Mouse (Mus musculus): Measurements from ENCODE around the gene Cdc37. TPM values are rescaled to one million over a fixed set of nuclear protein-coding genes. Genes with fewer than 3 reads are reported as not detected.

Cdc37 gene
- polyA plus RNA-seq, 1 experiment = 158 TPM

DNA sequence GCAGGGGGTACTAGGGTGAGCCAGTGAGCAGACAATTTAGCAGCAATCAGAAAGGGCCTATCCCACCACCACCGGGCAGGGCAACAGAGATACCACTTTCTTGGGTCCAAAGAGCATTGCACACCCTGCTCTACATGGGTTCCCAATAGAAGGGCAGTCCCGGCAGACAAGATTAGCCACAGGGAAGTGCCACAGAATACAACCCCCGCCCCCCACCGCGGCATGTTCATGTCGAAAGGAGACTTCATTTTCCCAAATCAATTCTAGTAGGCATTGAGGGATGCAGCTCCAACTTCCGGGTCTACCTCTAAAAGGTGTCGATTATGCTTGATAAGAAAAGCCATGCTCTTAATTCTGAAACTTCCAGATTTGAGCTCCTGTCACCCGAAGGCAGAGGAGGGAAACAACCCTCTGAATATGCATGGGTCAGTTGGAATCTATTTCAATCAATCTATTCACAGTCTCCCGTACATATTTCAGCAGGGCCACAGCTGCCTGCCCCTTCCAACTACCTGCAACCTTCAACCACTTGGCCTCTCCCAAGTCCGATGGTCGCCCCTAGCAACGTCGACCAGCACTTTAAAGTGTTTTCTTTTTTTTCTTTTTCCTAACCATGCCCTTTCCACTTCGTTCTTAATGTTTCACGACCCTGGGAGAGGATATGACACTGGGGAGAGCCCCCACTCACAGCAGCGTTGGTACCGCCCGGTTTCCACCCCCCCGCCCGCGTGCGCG lies 58.6 kb downstream of the Cdc37 start:
- no peak overlapping the region for H3K27ac ChIP-seq (ENCODE audit: insufficient read depth, low read length)
- H3K4me3 ChIP-seq (ENCODE audit: insufficient read depth, low read length) = peak overlapping the region; percentile 90
- TF ChIP-seq CTCF (IDR thresholded peaks at IDR 0.05; ENCODE audit: extremely low read depth, insufficient read depth, low read length) = no peak
- no peak; the same call in 1 of the 2 replicates for TF ChIP-seq POLR2A (IDR thresholded peaks at IDR 0.05; ENCODE audit: extremely low read depth, insufficient read depth, low read length)
- peaks cover 5% of the 10 kb centered on the region; the same call in 1 of the 2 replicates for H3K4me1 ChIP-seq (ENCODE audit: control insufficient read depth, insufficient read depth, low read length)

DNA sequence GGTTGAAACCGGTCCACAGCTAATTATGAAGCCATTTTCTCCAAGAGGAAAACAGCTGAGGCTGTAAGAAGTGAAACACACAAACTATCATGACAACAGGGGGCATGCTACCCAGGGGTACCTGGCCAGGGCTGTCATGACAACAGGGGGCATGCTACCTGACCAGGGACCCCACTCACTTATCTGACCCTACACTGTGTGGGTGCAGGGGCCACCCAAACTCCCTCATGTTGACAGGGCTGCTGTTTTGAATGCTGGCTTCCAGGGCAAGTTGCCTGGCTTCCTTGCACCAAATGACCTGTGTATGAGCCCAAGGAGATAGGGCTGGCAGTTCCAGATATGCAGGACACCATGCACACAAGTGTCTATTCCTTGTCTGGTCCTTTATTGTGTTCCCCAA lies 59.2 kb downstream of the Cdc37 start:
- H3K27ac ChIP-seq (ENCODE audit: insufficient read depth, low read length) = no peak overlapping the region
- H3K4me3 ChIP-seq (ENCODE audit: insufficient read depth, low read length) = peak overlapping the region; percentile 90
- peaks cover 5% of the 10 kb centered on the region; the same call in 1 of the 2 replicates for H3K4me1 ChIP-seq (ENCODE audit: control insufficient read depth, insufficient read depth, low read length)
- TF ChIP-seq POLR2A (IDR thresholded peaks at IDR 0.05; ENCODE audit: extremely low read depth, insufficient read depth, low read length) (no peak), CTCF (IDR thresholded peaks at IDR 0.05; ENCODE audit: extremely low read depth, insufficient read depth, low read length) (no peak)

DNA sequence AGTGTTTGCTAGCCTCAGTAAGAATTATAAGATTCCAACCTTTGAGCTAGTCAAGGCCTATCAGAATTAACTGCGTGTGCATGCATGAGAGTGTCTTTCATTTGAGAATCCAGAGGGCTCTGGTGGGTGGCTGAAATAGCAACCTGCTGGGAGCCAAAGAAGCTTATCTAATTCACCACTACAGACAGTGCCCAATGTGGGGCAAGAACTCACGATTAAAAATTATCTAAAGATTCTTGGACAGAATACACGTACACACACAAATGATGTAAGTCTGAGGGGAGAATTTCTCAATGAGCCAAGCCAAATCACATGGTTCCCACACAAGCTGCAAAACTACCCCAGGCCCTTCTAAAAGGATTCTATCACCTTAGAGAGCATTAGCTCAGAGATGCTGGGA lies 66.5 kb downstream of the Cdc37 start:
- no peak overlapping the region for H3K27ac ChIP-seq (ENCODE audit: insufficient read depth, low read length)
- H3K4me1 ChIP-seq (ENCODE audit: control insufficient read depth, insufficient read depth, low read length) = no peaks in the 10 kb centered on the region; the same call in 1 of the 2 replicates
- no peak overlapping the region for H3K4me3 ChIP-seq (ENCODE audit: insufficient read depth, low read length)
- TF ChIP-seq CTCF (IDR thresholded peaks at IDR 0.05; ENCODE audit: extremely low read depth, insufficient read depth, low read length) = no peak
- TF ChIP-seq POLR2A (IDR thresholded peaks at IDR 0.05; ENCODE audit: extremely low read depth, insufficient read depth, low read length) = no peak

Other genes starting within 250 kb of the Cdc37 start
- 31.7 and 31.9 TPM in 2 replicates for gene Dnmt1, start 190.1 kb downstream of the Cdc37 start, polyA plus RNA-seq (2012; rRNA removed)
- 1.4 and 1.5 TPM in 2 replicates for gene S1pr2, start 173.2 kb downstream of the Cdc37 start, polyA plus RNA-seq (2012; rRNA removed)
- gene Mrpl4, start 147.2 kb downstream of the Cdc37 start, polyA plus RNA-seq (2012; rRNA removed) = 108 and 109 TPM in 2 replicates
- 2.8 and 3.6 TPM in 2 replicates for gene Icam1, start 134.0 kb downstream of the Cdc37 start, polyA plus RNA-seq (2012; rRNA removed)
- 1.7 and 2.3 TPM in 2 replicates for gene Icam4, start 120.6 kb downstream of the Cdc37 start, polyA plus RNA-seq (2012; rRNA removed)
- 176 and 200 TPM in 2 replicates for gene Icam5, start 117.9 kb downstream of the Cdc37 start, polyA plus RNA-seq (2012; rRNA removed)
- 1.8 and 2.1 TPM in 2 replicates for gene Zglp1, start 82.9 kb downstream of the Cdc37 start, polyA plus RNA-seq (2012; rRNA removed)
- gene Gm49373, start 76.9 kb downstream of the Cdc37 start, polyA plus RNA-seq (2012; rRNA removed) = 2.4 and 2.7 TPM in 2 replicates
- gene Fdx1l, start 76.4 kb downstream of the Cdc37 start, polyA plus RNA-seq (2012; rRNA removed) = 157 and 160 TPM in 2 replicates
- gene Gm38431, start 58.0 kb downstream of the Cdc37 start, polyA plus RNA-seq (2012; rRNA removed) = 2.3 and 3.0 TPM in 2 replicates
- gene Raver1, start 58.0 kb downstream of the Cdc37 start, polyA plus RNA-seq (2012; rRNA removed) = 24.3 and 26.1 TPM in 2 replicates
- 16.4 and 18.6 TPM in 2 replicates for gene Tyk2, start 18.7 kb downstream of the Cdc37 start, polyA plus RNA-seq (2012; rRNA removed)
- 77.0 and 80.1 TPM in 2 replicates for gene Pde4a, start 15.7 kb upstream of the Cdc37 start, polyA plus RNA-seq (2012; rRNA removed)
- 62.3 and 65.9 TPM in 2 replicates for gene Keap1, start 89.4 kb upstream of the Cdc37 start, polyA plus RNA-seq (2012; rRNA removed)
- gene S1pr5, start 98.5 kb upstream of the Cdc37 start, polyA plus RNA-seq (2012; rRNA removed) = 20.8 and 24.3 TPM in 2 replicates
- gene Atg4d, start 115.3 kb upstream of the Cdc37 start, polyA plus RNA-seq (2012; rRNA removed) = 40.3 and 42.7 TPM in 2 replicates
- 42.6 and 47.2 TPM in 2 replicates for gene Kri1, start 138.0 kb upstream of the Cdc37 start, polyA plus RNA-seq (2012; rRNA removed)
- 74.1 and 76.9 TPM in 2 replicates for gene Cdkn2d, start 141.4 kb upstream of the Cdc37 start, polyA plus RNA-seq (2012; rRNA removed)
- gene Ap1m2, start 162.4 kb upstream of the Cdc37 start, polyA plus RNA-seq (2012; rRNA removed) = 2.4 and 2.5 TPM in 2 replicates
- 54.1 and 55.3 TPM in 2 replicates for gene Slc44a2, start 170.7 kb upstream of the Cdc37 start, polyA plus RNA-seq (2012; rRNA removed)
- 71.3 and 76.2 TPM in 2 replicates for gene Ilf3, start 217.9 kb upstream of the Cdc37 start, polyA plus RNA-seq (2012; rRNA removed)